Mouse (Mus musculus) kidney, postnatal 0 days (tissue): ENCODE data around the gene Gm20388. TPM values are rescaled to one million over a fixed set of nuclear protein-coding genes. Genes with fewer than 3 reads are reported as not detected.

Experiments
- ATAC-seq: fragments of 200-750 bp; cut with Nextera tagmentation; replicated peaks from 2 replicates; pipeline ENCODE4 v1.8.0; 2017; ENCODE audit warnings: low read depth, moderate number of reproducible peaks, moderate TSS enrichment, moderate library complexity; ENCODE audit not compliant: low FRiP score
- DNase-seq: peaks from one replicate; pipeline ENCODE4 v3.0.0-alpha.2; 2016; ENCODE audit warnings: low spot score
- H3K27ac ChIP-seq: fragments of 300-500 bp; sonication (generic); 2 replicates; pipeline ENCODE4 v1.5.1; 2014; ENCODE audit warnings: mild to moderate bottlenecking
- H3K27me3 ChIP-seq: fragments of 300-500 bp; sonication (generic); 2 replicates; pipeline ENCODE4 v1.6.1; 2014; ENCODE audit warnings: low read length, mixed read lengths; ENCODE audit not compliant: insufficient read depth
- H3K36me3 ChIP-seq: fragments of 300-500 bp; sonication (generic); 2 replicates; pipeline ENCODE4 v1.6.1; 2014; ENCODE audit warnings: low read length, mixed read lengths; ENCODE audit not compliant: insufficient read depth
- H3K4me1 ChIP-seq: fragments of 300-500 bp; sonication (generic); replicated peaks from 2 replicates; pipeline ENCODE4 v1.6.1; 2014; ENCODE audit warnings: antibody characterized with exemption, low read length, mixed read lengths; ENCODE audit not compliant: insufficient read depth
- H3K4me2 ChIP-seq: fragments of 300-500 bp; sonication (generic); 2 replicates; pipeline ENCODE4 v1.6.1; 2014; ENCODE audit warnings: mild to moderate bottlenecking, low read length, moderate library complexity, mixed read lengths
- H3K4me3 ChIP-seq: fragments of 300-500 bp; sonication (generic); replicated peaks from 2 replicates; pipeline ENCODE4 v1.5.1; 2014; ENCODE audit warnings: low read depth, low read length
- H3K9ac ChIP-seq: fragments of 300-500 bp; sonication (generic); 2 replicates; pipeline ENCODE4 v1.6.1; 2014; ENCODE audit warnings: low read depth, low read length
- H3K9me3 ChIP-seq: fragments of 300-500 bp; sonication (generic); replicated peaks from 2 replicates; pipeline ENCODE4 v1.6.1; 2016; ENCODE audit warnings: low read length, inconsistent platforms, mixed read lengths
- CTCF ChIP-seq: IDR thresholded peaks from 2 replicates; pipeline ENCODE4 v1.5.1; 2016; ENCODE audit warnings: antibody characterized with exemption, low read depth, mild to moderate bottlenecking, moderate library complexity
- WGBS: fragments of 180-500 bp; shearing (Covaris S2); extraction: QIAGEN DNeasy Blood & Tissue Kit; methylation state at CpG from one replicate; pipeline ENCODE4 v1.1.7; 2014; 5-methylcytosine and 5-hydroxymethylcytosine counted together
- polyA plus RNA-seq: library from polyadenylated mRNA; unstranded; fragments of >200 nt; fragmentation: Nextera tagmentation; extraction: Ambion mirVana; gene quantifications from 2 replicates; pipeline ENCODE4 v1.2.1, GENCODE M21; 2015

The Gm20388 gene
- polyA plus RNA-seq, 1 experiment from 2014 or later, result not detected

DNA sequence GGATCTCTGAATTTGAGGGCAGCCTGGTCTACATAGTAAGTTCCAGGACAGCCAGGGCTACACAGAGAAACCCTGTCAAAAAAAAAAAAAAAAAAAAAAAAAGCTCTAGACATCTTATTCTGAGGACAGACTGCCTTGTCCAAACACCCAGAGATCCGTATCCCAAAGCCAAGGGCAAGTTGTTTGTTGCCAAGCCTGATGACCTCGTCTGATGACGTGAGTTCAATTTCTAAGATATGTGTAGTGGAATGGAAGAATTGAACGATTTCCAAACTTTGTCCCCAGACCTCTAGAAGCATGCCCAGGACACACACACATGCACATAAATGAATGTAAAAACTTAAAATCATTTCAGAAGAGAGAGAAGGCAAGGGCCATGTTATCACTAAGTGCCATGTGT is 155.6 kb downstream of the Gm20388 start:
- Histone ChIP-seq H3K9me3 (no peaks in the 10 kb centered on the region), H3K4me2 (no peak overlapping the region), H3K4me1 (peaks cover 4% of the 10 kb centered on the region; the same call in 1 of the 2 replicates), H3K4me3 (no peak overlapping the region), H3K9ac (no peak overlapping the region), H3K36me3 (no peaks in the 10 kb centered on the region), H3K27ac (no peak overlapping the region), H3K27me3 (no peaks in the 10 kb centered on the region)
- no peak for ATAC-seq
- no peak for DNase-seq
- TF ChIP-seq CTCF, result no peak
- 84% methylated on average over 4 of the region's 4 CpGs for WGBS

DNA sequence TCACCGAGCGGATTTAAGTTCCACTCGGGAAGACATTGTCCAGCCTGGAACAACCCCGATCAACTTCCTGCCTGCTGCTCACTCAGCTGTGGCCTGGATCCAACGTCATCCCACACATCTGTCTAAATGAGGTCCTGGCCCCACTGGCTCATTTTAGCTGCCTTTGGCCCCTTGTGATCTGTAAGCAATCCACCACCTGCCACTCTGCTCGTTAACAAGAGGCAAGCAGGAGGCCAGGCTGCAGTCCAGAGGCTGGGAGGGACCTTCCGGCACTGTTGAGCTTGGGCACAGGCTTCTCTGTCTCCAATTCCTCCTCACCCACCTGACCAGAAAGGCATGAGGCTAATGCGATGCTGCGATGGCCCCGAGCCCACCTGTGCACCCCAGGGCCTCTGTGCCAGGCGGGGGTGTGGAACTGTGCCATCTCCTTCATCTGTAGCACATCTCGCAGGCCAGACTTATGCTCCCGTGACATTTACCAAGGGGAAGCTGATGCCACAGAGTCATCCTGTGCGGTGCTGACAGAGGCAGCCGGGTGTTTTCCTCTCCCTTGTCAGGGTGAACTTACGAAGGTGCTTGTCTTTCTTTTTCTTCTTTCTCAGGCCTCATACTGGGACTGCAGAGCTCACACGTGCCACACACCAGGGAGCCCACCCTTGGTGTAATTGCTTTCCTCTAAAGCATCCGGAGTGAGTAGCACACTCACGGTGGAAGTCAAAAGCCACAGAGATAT is 157.5 kb downstream of the Gm20388 start:
- H3K9me3 ChIP-seq, result no peaks in the 10 kb centered on the region
- H3K4me3 ChIP-seq, result no peak overlapping the region
- peak; percentile 83 for DNase-seq
- no peaks in the 10 kb centered on the region for H3K27me3 ChIP-seq
- H3K4me1 ChIP-seq, result peaks cover 4% of the 10 kb centered on the region; the same call in 1 of the 2 replicates
- H3K36me3 ChIP-seq, result no peaks in the 10 kb centered on the region
- whole genome bisulfite sequencing, result 24% methylated on average over 19 of the region's 19 CpGs
- ATAC-seq, result peak; percentile 60
- H3K4me2 ChIP-seq, result no peak overlapping the region
- no peak for TF ChIP-seq CTCF
- no peak overlapping the region for H3K27ac ChIP-seq
- H3K9ac ChIP-seq, result no peak overlapping the region

- H3K27ac ChIP-seq, result no peak overlapping the region
- H3K27me3 ChIP-seq, result no peaks in the 10 kb centered on the region
- no peak overlapping the region for H3K9ac ChIP-seq
- no peak; the same call in 1 of the 2 replicates for ATAC-seq
- H3K4me1 ChIP-seq, result peaks cover 4% of the 10 kb centered on the region; the same call in 1 of the 2 replicates
- no peak overlapping the region for H3K4me3 ChIP-seq
- WGBS, result 21% methylated on average over 4 of the region's 4 CpGs
- H3K36me3 ChIP-seq, result no peaks in the 10 kb centered on the region
- no peaks in the 10 kb centered on the region for H3K9me3 ChIP-seq
- peak; percentile 95 for TF ChIP-seq CTCF
- no peak overlapping the region for H3K4me2 ChIP-seq
- DNase-seq, result peak; percentile 90
Measured at GRCm38 (mm10) chr8:120071684-120072083, 161.0 kb downstream of the Gm20388 start.

- H3K9me3 ChIP-seq, result no peaks in the 10 kb centered on the region
- peak; percentile 19 for DNase-seq
- H3K4me1 ChIP-seq, result peaks cover 4% of the 10 kb centered on the region; the same call in 1 of the 2 replicates
- no peak overlapping the region for H3K4me2 ChIP-seq
- no peak for ATAC-seq
- H3K9ac ChIP-seq, result no peak overlapping the region
- 67% methylated on average over 9 of the region's 9 CpGs for WGBS
- H3K4me3 ChIP-seq, result no peak overlapping the region
- no peak for TF ChIP-seq CTCF
- peak overlapping the region; percentile 42; the same call in 1 of the 2 replicates for H3K27ac ChIP-seq
- H3K27me3 ChIP-seq, result no peaks in the 10 kb centered on the region
- no peaks in the 10 kb centered on the region for H3K36me3 ChIP-seq
Measured at GRCm38 (mm10) chr8:120072259-120072658, 161.6 kb downstream of the Gm20388 start.

GRCm38 (mm10) chr8:120072827-120073226 is 162.2 kb downstream of the Gm20388 start:
- Histone ChIP-seq H3K4me1 (peaks cover 4% of the 10 kb centered on the region; the same call in 1 of the 2 replicates), H3K27me3 (no peaks in the 10 kb centered on the region), H3K9me3 (no peaks in the 10 kb centered on the region), H3K27ac (peak overlapping the region; percentile 42), H3K4me2 (no peak overlapping the region), H3K4me3 (no peak overlapping the region), H3K9ac (no peak overlapping the region), H3K36me3 (no peaks in the 10 kb centered on the region)
- 65% methylated on average over 8 of the region's 8 CpGs for WGBS
- no peak for TF ChIP-seq CTCF
- DNase-seq (peak; percentile 51), ATAC-seq (no peak)

DNA sequence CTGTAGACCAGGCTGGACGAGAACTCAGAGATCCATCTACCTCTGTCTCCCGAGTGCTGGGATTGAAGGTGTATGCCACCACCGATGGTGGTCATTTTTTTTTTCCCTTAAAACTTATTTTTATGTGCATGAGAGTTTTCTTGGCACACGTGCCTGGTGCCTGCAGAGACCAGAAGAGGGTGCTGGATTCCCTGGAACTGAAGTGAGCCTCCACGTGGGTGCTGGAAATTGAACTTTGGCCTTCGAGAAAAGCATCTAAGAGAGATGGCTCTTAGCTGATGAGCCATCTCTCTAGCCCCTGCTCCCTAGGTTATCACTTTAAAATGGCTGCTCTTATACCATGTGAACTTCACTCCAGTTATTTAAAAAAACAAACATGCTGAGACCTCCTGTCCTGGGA is 163.9 kb downstream of the Gm20388 start:
- Histone ChIP-seq H3K9ac (no peak overlapping the region), H3K9me3 (no peaks in the 10 kb centered on the region), H3K4me1 (no peaks in the 10 kb centered on the region), H3K27ac (no peak overlapping the region), H3K4me3 (no peak overlapping the region), H3K27me3 (no peaks in the 10 kb centered on the region), H3K4me2 (no peak overlapping the region), H3K36me3 (no peaks in the 10 kb centered on the region)
- peak; percentile 22; the same call in 1 of the 2 replicates for TF ChIP-seq CTCF
- DNase-seq, result no peak
- ATAC-seq, result no peak
- 70% methylated on average over 6 of the region's 6 CpGs for WGBS
